Mouse (Mus musculus) right cerebral cortex, postnatal 36 days (tissue): ENCODE data around the gene Nek3.
"Not testable (repeated sequence)": the region's sequence is repeated elsewhere in the genome, so short reads cannot be mapped to it uniquely, and the experiment has no call there.

Source experiments
- DNase-seq, 2 experiments: peaks; one replicate each; pipeline ENCODE4 v3.0.0; 2022; ENCODE audit warnings: low spot score in 2 of 2, mixed read lengths in 1 of 2

The Nek3 gene

DNA sequence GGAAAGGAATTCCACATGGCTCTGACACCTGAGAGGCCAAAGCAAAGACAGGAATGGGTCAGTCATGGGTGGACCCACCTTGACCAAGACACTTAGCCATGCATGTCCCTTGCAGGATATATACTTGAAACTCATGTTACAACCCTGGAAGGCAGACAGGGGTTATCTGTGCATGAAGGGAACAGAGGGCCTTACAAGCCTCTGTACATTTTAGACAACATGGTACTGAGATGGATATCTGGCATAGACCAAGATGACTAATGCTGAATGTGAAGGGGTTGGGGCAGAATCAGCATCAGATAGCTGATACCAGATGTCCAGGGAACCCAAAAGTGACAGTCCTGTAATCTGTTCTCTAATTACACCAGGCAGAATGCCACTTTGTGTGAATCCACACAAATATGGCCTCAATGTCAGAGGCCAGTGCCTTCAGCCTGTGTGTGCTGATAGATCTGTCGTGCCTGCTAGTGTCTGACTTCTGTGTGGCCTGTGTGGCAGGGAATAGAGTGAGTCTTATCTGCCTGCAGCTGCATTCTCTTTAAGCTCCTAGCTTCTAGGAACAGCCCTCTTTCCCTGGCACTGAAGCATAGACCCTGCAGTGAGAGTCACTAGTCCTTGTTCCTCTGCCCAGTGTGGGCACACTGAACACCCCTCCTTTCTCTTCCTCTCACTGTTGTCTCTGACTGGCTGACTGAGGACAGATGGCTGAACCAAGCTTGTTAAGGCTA, 22.3 kb downstream of the Nek3 start:
- no peak for DNase-seq

DNA sequence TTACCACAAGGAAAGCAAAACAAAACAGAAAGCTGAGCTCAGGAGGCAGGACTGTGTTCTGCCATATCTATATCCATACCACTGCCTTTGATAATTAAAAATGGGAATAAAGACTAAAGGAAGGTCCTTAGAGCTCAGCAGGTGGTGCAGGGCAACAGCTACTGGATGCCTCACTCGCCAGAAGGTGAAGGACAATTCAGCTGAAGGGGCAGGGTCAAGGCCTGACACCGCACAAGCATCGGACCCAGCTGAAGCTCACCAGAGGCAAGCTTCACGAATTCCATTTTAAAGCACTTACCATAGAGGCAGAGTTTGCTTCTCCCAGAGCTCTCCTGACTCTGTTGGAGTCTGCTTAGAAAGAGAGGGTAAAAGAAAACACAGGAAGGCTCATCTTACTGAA, 23.6 kb downstream of the Nek3 start:
- DNase-seq = no peak

DNA sequence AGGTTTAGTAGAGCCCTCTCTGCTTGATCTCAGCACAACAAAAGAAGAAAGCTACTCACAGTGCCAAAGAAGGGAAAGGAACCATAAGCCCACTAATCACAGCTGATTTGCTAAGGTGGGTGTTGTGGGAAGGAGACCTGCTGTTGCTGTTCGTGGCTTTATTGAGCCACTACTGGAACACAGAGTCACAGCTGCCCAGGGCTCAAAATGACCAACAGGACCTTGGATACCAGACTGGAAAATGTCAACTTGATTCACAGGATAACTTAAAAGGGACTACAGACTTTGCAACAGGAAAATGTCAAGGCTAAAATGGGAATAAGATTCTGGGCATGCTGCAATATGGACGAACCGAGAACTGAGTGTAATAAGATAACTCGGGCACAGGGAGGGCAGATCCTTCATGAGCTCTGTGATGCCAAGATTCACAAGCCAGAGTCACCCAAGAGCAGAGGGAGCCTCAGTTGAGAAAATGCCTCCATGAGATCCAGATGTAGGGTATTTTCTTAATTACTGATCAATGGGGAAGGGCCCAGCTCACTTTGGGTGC, 24.3 kb downstream of the Nek3 start:
- no peak for DNase-seq

DNA sequence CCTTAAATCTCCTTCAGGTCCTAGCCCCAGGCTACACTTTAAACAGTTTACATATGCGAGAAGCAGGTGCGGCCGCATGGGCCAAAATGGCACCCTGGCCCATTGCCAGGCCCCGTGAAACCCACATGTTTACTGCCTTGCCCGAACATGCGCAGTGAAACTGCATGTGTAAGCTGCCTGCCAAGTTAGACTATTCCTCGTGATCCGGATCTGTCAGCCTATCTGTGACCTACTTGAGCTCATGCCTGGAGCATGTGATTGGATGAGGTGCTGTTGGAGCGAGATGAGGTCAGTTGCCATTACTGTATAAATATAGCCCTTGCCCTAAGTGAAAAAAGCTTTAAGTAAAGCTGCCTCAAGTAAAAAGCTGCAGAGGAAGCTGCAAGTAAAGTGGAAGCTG, 29.8 kb downstream of the Nek3 start:
- not testable (repeated sequence) for DNase-seq

DNA sequence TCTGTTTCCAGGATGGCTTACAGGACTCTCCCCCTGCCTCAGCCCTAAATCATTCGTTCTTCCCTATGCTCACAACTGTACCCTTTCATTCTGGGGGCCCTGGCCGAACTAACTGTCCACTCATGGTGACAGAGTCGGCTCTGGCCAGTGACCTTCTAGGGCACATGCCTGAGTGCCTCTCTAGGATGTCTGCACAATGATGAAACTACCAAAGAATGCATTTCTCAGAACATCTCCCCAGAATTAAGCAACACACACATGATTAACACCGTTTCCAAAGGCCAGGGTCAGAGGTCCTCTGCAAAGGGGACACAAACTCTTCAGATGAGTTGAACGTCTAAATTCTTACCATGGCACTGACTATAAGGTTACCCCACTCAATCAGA, 31.5 kb downstream of the Nek3 start:
- DNase-seq = no peak

DNA sequence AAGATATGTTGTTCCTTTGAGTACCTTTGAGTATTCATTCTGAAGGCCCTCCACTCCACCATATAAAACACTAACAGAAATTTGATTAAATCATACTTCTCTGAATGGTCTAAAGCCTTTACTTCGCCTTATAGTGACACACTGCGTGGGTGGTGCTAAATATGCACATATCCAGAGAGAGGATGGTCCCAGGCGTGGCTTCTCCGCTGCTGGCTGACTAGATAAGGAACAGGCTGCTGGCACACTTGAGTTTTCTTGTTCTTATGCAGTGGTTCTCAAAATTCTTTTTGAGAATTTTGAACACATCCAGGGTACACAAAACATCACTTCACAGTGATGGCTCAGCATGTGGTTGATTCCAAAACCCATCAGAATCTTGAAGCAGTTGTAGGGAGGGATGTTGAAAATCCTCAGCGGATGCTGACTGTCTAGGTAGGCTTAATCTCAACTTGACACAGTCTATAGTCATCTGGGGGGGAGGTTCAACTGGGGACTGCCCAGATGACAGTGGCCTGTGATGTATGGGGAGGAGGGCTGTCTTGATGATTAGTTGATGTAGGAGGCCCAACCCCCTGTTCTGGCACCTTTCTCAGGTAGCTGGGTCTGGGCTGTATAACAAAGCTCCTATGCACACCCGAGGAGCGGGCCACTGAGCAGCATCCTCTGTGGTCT, 32.0 kb downstream of the Nek3 start:
- DNase-seq = no peak

DNA sequence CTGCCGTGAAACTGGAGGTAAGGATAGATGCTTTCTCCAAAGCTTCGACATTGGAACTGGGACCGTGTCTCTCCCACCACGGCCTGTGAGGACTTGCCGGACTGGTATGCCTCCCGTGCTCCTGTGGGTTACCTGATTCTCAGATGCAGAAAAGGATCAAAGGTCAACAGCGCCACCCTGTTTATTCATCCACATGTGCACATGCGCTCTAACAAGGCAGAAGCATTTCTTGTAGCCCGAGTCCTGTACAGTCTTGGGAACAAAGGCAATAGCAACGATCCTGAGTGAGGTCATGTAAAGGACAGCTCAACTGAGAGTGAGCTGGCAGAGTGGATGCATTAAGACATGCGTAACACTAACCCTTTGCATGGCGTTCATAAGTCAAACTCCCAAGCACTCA, 34.2 kb downstream of the Nek3 start:
- DNase-seq = no peak

DNA sequence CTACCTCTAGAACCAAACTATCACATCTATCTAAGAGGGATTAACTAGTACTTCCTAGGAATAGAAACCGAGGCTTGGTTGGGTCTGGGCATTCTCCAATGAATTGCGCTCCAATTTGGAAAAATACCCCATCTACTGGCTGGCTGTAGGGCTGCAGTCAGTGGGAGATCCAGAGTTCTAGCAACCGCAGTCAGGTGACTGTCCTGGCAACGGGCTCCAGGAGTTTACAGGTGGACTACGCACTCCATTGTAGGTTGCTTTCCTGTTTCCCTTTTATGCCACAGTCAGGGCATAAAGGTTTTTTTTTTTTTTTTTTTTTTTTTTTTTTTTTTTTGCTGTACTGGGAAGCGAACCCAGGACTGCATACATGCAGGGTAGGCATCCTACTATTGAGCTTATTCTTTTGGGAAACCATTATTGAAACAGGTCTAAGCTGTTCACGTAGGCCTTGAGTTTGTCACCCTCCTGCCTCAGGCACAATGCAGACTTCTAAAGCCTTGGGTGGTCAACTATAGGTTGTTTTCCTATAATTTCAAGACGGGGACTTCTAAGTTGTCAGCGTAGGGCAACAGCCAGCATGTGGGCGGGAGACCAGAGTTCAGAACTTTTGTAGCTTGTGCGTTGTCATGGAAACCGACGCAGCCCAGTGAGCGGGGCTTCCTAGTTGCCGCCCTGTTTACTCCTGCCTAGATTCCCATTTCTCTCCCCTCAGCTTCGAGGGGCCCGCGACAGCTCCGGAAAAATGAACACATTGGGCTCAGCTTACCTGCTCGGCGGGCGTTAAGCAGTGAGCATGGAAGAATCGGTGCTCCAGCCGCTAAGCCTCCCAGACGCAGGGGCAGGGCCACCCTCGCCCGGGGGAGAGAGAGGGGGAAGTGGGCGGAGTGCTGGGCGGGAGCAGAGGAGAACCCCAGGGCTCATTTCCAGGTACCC, 41.7 kb downstream of the Nek3 start, which contains the start of gene Nek5:
Gene Nek5 (minus strand): TSS at position 834 of the 933 bp plus-strand sequence.
- no peak for DNase-seq

DNA sequence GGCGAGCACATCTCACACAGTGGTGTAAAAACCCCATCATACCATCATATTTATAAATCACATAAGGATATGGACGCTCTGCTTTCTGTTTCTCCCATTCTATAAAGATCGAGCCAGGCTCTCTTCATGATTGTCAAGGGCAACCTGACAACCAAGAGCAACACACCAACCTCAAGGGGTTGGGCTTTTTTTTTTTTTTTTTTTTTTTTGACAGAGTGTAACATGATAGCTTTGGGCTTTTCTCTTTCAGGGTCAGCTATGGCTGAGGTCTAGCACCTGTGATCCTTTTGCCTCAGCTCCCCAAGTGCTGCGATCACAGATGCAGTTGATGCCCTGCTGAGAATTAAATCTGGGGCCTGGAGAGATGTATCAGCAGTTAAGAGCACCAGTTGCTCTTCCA, 59.2 kb downstream of the Nek3 start:
- DNase-seq = no peak

DNA sequence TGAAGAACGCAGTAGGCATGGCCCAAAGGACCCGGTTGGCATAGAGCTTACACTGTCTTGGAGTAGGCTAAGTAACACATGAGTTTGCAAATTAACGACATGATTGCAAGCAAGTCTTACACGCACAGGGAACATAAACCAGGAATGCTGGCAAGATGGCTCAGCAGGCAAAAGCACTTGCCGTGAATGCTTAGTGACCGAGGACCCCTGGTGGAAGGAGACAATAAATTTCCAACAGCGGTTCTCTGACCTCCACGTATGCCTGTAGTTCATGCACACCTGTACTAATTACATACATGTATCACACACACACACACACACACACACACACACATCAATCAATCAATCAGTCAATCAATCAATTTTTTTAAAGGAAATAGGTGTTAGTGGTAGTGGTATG, 74.7 kb downstream of the Nek3 start:
- DNase-seq = no peak

DNA sequence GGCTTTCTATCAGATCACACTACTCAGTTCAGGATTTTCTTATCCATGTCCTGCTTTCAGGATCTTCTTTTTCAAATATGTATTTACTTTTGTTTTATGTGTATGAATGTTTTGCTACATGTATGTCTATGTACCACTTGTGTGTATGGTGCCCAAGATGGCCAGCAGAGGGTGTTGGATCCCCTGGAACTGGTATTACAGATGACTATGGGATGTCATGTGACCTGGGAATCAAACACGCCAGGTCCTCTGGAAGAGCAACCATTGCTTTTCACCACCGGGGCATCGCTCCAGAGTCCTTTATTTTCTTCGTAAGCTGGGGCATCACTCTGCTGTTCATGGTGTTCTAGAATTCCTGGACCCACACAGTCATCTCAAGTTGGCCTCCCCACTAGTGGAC, 77.0 kb downstream of the Nek3 start:
- DNase-seq = no peak

DNA sequence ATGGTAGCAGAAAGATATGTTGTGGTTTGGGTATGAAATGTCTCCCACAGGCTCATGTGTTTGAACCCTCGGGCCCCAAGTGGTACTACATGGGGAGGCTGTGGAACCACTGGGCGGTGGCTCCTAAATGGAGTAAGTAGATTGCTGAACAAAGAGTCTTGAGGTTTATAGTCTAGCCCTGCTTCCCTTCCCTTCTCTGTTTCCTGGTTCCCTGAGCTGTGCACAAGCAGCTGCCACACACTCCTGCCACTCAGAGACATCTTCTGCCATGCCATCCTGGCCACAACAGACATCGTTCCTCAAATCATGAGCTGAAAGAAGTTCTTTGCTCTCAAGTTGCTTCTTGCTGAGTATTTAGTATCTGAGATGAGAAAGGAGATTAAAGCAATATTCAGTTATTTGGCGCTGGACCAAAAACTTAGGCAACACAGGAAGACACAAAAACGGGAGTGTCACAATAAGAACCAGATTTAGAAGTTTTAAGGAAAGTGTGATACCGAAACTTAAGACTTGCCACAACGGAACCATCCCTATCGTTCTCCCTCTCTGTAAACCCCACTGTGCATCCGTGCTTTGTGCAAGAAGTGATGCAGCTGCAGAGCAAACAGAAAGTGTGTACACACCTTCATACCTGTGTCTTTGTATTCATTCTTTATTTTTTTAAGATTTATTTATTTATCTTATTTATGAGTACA, 86.8 kb downstream of the Nek3 start:
- no peak for DNase-seq
